Mouse (Mus musculus) hindbrain, embryonic 13.5 days (tissue): ENCODE results near the gene Atf7. TPM values are rescaled to one million over a fixed set of nuclear protein-coding genes. Genes with fewer than 3 reads are reported as not detected.

Source experiments
- ATAC-seq: fragments of 200-750 bp; cut with Nextera tagmentation; 2 replicates; pipeline ENCODE4 v1.8.0; 2017; ENCODE audit warnings: moderate TSS enrichment; ENCODE audit not compliant: low FRiP score
- H3K27ac ChIP-seq: fragments of 300-500 bp; sonication (generic); 2 replicates; pipeline ENCODE4 v1.5.1; 2015; ENCODE audit warnings: inconsistent platforms, mild to moderate bottlenecking, moderate library complexity
- H3K27me3 ChIP-seq: fragments of 300-500 bp; sonication (generic); 2 replicates; pipeline ENCODE4 v1.6.1; 2015; ENCODE audit warnings: mild to moderate bottlenecking, inconsistent platforms
- H3K36me3 ChIP-seq: fragments of 300-500 bp; sonication (generic); 2 replicates; pipeline ENCODE4 v1.6.1; 2015; ENCODE audit warnings: mild to moderate bottlenecking, inconsistent platforms
- H3K4me1 ChIP-seq: fragments of 300-500 bp; sonication (generic); replicated peaks from 2 replicates; pipeline ENCODE4 v1.6.1; 2015; ENCODE audit warnings: inconsistent platforms
- H3K4me2 ChIP-seq: fragments of 300-500 bp; sonication (generic); 2 replicates; pipeline ENCODE4 v1.6.1; 2015; ENCODE audit warnings: inconsistent platforms, mild to moderate bottlenecking, moderate library complexity
- H3K4me3 ChIP-seq: fragments of 300-500 bp; sonication (generic); 2 replicates; pipeline ENCODE4 v1.5.1; 2015; ENCODE audit warnings: mild to moderate bottlenecking, inconsistent platforms
- H3K9ac ChIP-seq: fragments of 300-500 bp; sonication (generic); 2 replicates; pipeline ENCODE4 v1.6.1; 2015; ENCODE audit warnings: mild to moderate bottlenecking, inconsistent platforms
- H3K9me3 ChIP-seq: fragments of 300-500 bp; sonication (generic); 2 replicates; pipeline ENCODE4 v1.6.1; 2016; ENCODE audit warnings: inconsistent platforms
- WGBS: fragments of 180-500 bp; shearing (Covaris S2); methylation state at CpG from one replicate; pipeline ENCODE4 v1.1.7; 2015; 5-methylcytosine and 5-hydroxymethylcytosine counted together
- polyA plus RNA-seq: library from polyadenylated mRNA; unstranded; fragments of >200 nt; fragmentation: Nextera tagmentation; extraction: Ambion mirVana; gene quantifications from 2 replicates; pipeline ENCODE4 v1.2.1, GENCODE M21; 2015

The Atf7 gene
- polyA plus RNA-seq, 1 experiment from 2014 or later = 19.7 TPM

DNA sequence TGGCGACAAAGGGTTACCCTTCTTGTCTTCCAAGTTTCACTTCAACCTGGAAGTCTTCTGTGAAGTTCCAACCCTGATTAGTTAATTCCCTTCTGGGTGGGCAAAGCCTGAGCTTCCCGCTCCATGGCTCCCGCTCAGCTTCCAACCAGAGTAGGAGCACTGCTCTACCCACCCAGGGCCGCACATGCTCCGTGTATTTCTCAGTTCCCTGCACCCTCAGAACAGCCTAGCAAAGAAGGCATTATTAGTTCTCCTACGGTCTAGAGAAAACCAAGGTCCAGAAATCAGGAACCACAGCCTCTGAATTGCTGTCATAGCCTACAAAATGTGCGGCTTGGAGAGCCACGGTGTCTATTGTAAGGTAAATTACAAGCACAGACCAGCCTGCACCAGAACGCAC lies 115.2 kb downstream of the Atf7 start:
- 4% methylated on average over 9 of the region's 9 CpGs for WGBS
- peaks cover 69% of the 10 kb centered on the region for H3K4me1 ChIP-seq
- no peaks in the 10 kb centered on the region for H3K9me3 ChIP-seq
- peak overlapping the region; percentile 80 for H3K4me2 ChIP-seq
- H3K4me3 ChIP-seq = peak overlapping the region; percentile 62
- H3K27ac ChIP-seq = peak overlapping the region; percentile 92
- H3K27me3 ChIP-seq = no peaks in the 10 kb centered on the region
- H3K9ac ChIP-seq = peak overlapping the region; percentile 81
- peak; percentile 65 for ATAC-seq
- H3K36me3 ChIP-seq = peaks cover 19% of the 10 kb centered on the region

DNA sequence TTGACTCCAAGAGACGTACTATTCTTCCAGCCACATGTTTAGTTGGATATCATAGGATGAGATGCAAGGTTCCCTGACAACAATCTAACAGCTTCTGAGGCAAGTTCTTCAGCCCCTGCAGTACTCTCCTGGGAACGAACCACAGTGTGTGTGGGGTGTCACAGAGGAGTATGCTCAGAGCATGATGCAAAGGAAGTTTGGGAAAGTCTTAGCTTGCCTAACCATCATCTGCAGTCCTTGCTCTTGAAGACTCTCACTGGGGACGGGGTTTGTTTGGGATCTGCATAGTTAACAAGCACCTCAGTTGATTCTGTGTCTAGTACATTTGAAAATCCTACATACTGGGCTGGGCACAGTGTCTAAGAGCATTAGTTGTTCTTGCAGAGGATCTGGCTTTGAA lies 116.9 kb downstream of the Atf7 start:
- Histone ChIP-seq H3K9me3 (no peaks in the 10 kb centered on the region), H3K36me3 (peaks cover 36% of the 10 kb centered on the region), H3K27ac (no peak overlapping the region), H3K4me3 (no peak overlapping the region), H3K4me2 (no peak overlapping the region), H3K9ac (no peak overlapping the region), H3K27me3 (no peaks in the 10 kb centered on the region), H3K4me1 (peaks cover 52% of the 10 kb centered on the region)
- WGBS = 89% methylated on average over 3 of the region's 3 CpGs
- no peak for ATAC-seq

DNA sequence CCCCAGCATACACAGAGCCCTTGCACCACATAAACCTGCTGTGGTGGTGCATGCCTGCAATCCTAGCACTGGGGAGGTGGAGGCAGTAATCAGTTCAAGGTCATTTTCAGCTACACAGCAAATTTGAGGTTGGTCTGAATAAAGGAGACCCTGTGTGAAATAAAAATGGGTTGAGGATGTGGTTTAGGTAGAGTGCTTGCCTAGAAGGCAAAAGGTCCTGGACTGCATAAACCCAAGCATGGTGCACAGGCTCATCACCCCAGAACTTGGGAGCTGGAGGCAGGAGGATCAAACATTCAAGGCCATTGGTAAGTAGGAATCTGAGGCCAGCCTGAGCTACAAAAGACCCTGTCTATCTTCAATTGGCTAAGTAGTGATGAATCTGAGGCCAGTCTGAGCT lies 117.7 kb downstream of the Atf7 start:
- Histone ChIP-seq H3K9ac (no peak overlapping the region), H3K27me3 (no peaks in the 10 kb centered on the region), H3K36me3 (peaks cover 44% of the 10 kb centered on the region), H3K27ac (no peak overlapping the region), H3K4me3 (no peak overlapping the region), H3K9me3 (no peaks in the 10 kb centered on the region), H3K4me2 (no peak overlapping the region), H3K4me1 (peaks cover 45% of the 10 kb centered on the region)
- ATAC-seq = no peak

DNA sequence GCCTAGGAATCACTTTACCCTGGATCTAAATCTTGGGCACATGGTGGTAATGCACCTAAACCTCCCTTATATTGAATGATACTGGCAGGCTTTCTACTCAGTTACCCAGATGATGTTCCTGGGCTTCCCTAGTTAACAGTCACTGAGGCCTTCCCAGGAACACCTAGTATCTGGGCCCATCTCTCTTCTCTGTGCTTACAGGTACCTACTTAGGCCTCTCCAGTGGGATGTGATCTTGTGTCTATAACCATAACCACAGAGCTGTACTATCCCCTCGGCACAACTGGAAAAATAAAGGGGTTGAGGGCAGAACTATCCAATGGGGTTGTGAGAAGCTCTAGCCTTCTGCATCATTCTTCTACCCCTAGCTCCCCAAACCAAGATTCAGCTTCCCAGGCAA lies 118.4 kb downstream of the Atf7 start:
- ATAC-seq = no peak
- H3K4me1 ChIP-seq = peaks cover 38% of the 10 kb centered on the region
- H3K27me3 ChIP-seq = no peaks in the 10 kb centered on the region
- no peaks in the 10 kb centered on the region for H3K9me3 ChIP-seq
- H3K4me2 ChIP-seq = no peak overlapping the region
- no peak overlapping the region for H3K9ac ChIP-seq
- 100% methylated on average over 1 of the region's 1 CpGs for WGBS
- H3K36me3 ChIP-seq = peaks cover 51% of the 10 kb centered on the region
- H3K4me3 ChIP-seq = no peak overlapping the region
- H3K27ac ChIP-seq = no peak overlapping the region

DNA sequence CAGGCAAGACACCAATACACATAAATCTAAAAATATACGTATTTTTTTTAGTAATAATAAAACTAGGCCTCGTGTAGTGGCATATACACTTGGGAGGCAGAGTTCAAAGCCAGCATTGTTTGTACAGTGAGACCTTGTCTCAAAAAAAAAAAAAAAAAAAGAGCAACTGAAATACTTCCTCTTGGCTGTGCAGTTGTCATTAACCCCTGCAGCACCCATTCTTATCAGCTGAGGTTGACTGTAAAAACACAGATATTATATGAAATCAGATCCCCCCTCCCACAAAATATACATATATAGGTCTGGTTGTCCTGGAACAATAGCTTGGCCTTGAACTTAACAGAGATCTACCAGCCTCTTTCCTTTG lies 118.8 kb downstream of the Atf7 start:
- Histone ChIP-seq H3K4me1 (peaks cover 34% of the 10 kb centered on the region), H3K27me3 (no peaks in the 10 kb centered on the region), H3K4me2 (no peak overlapping the region), H3K9ac (0 out of 2 replicates have a peak overlapping the region, but pooled peaks have one; percentile 15), H3K36me3 (peaks cover 55% of the 10 kb centered on the region), H3K4me3 (no peak overlapping the region), H3K27ac (no peak overlapping the region), H3K9me3 (no peaks in the 10 kb centered on the region)
- 71% methylated on average over 2 of the region's 2 CpGs for WGBS
- no peak for ATAC-seq

DNA sequence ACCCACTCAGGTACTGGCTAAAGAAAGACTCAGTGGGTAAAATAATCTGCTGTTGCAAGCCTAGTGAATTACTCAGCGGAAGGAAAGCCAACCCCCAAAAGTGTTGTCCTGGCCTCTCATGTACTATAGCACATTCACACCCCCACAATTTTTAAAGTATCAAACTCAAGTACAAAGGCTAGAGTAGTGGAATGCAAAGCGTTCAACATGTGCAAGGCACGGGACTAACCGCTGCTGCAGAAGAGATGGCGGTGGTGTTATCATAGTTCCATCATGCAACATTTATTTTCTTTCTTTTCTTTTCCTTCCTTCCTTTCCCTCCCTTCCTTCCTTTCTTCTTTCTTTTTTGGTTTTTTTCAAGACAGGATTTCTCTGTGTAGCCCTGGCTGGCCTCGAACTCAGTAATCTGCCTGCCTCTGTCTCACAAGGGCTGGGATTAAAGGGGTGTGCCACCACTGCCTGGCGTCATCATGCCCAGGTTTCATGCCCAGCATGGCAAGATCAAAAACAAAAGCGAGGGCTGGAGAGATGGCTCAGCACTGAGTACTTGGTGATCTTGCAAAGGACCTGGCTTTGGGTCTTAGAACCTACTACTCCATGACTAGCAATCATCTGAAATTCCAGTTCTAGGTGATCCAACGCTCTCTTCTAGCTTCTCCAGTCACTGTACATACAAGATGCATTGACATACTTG lies 119.3 kb downstream of the Atf7 start:
- H3K9ac ChIP-seq = 0 out of 2 replicates have a peak overlapping the region, but pooled peaks have one; percentile 15
- H3K4me2 ChIP-seq = no peak overlapping the region
- H3K4me1 ChIP-seq = peaks cover 29% of the 10 kb centered on the region
- H3K27ac ChIP-seq = no peak overlapping the region
- no peaks in the 10 kb centered on the region for H3K27me3 ChIP-seq
- ATAC-seq = no peak
- H3K4me3 ChIP-seq = no peak overlapping the region
- WGBS = 88% methylated on average over 9 of the region's 9 CpGs
- peaks cover 61% of the 10 kb centered on the region for H3K36me3 ChIP-seq
- no peaks in the 10 kb centered on the region for H3K9me3 ChIP-seq

DNA sequence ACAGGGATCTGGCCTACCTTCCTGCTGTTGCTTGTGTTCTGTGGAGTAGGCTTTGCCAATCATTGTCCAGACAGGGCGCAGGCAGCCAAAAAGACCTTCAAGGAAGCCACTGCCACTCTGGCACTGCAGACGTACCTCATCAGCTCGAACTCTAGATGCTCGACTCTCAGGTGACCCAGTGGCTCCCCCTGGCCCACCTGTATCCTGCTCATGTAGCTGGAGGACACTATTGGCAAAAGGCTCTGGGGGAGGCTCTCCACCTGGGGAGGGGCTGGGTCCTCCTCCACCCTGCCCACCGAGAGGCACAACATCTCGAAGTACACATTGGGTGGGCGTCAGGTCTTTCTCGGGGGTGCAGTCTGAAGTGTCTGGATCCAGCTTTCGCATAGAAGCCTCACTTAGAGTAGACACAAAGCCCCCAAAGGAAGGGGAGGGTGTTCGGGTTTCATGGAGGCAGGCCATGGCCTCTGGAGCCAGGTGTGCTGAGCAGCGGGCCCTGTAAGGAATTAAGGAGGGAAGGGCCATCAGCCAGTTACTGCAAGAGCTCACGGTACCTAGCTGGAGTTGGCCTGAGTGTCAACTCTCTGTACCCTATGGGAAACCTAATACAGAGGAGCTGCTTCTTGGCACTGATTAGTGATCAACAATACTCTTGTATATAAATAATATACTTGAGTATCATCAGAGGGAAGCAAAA lies 120.0 kb downstream of the Atf7 start:
- H3K4me2 ChIP-seq = no peak overlapping the region
- H3K9me3 ChIP-seq = no peaks in the 10 kb centered on the region
- 80% methylated on average over 12 of the region's 12 CpGs for WGBS
- no peaks in the 10 kb centered on the region for H3K27me3 ChIP-seq
- no peak overlapping the region for H3K27ac ChIP-seq
- peaks cover 68% of the 10 kb centered on the region for H3K36me3 ChIP-seq
- peaks cover 26% of the 10 kb centered on the region for H3K4me1 ChIP-seq
- H3K4me3 ChIP-seq = no peak overlapping the region
- 0 out of 2 replicates have a peak overlapping the region, but pooled peaks have one; percentile 15 for H3K9ac ChIP-seq
- ATAC-seq = no peak

DNA sequence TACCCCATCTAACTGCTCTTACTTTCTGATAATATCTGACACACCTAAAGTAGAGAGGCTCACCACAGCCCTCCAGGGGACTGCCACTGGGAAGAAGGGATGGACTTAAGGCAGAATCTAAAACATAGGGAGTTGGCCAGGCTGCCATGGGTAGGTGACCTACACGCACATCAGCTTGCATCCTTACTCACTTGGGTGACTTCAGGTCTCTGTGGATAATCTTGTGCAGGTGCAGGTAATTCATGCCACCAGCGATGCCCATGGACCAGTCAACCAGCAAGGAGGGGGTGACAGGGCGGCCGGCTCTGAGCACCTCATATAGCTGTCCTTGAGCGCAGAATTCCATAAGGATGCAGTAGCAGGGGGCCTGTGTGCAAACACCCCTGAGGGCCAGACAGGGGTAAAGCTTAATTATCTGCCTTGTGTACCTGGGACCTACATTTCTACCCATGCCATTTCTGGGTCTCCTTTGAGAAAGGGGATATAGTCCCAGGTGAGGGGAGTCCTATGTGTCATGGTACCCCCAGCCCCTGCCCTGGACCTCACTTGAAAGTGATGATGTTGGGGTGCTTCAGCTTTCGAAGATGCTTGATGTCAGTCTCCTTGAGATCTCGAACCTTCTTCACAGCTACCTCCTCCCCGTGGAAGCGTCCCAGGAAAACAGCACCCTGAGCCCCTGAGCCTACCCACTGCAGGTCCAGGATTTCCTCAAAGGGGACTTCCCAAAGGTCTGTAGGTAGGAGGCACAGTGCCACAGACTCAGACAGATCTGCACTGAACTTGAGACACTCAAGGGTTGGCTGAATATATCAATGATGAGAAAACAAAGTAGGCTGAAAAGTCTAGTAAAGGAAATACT lies 121.1 kb downstream of the Atf7 start:
- H3K4me1 ChIP-seq = peaks cover 16% of the 10 kb centered on the region
- no peak overlapping the region for H3K27ac ChIP-seq
- 91% methylated on average over 9 of the region's 9 CpGs for WGBS
- ATAC-seq = no peak
- H3K4me3 ChIP-seq = no peak overlapping the region
- H3K27me3 ChIP-seq = no peaks in the 10 kb centered on the region
- H3K9me3 ChIP-seq = no peaks in the 10 kb centered on the region
- no peak overlapping the region for H3K4me2 ChIP-seq
- H3K36me3 ChIP-seq = peaks cover 78% of the 10 kb centered on the region
- no peak overlapping the region for H3K9ac ChIP-seq

DNA sequence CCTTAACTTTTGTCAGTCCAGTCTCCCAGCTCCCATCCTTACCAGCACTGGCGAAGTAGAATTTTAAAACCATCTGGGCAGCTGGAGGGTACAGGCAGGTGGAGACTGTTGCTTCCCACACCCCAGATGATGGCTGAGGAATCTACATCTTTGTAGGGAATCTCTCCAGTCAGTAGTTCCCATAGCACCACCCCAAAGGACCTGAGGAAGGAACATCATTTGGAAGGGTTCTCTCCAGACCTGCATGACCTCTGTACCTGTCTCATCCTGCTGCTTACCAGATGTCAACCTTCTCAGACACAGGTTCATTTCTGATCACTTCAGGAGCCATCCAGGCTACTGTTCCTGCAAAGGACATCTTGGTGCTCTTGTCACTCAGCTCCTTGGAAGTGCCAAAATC lies 121.8 kb downstream of the Atf7 start, which contains the start of gene Gm10337:
TSS of gene Gm10337 (plus strand) at position 276 of the 400 bp plus-strand sequence.
- WGBS = 93% methylated on average over 1 of the region's 1 CpGs
- ATAC-seq = no peak
- H3K4me1 ChIP-seq = peaks cover 10% of the 10 kb centered on the region
- no peak within 1 kb of the TSS for H3K4me3 ChIP-seq
- H3K4me2 ChIP-seq = no peak within 1 kb of the TSS
- no peaks in the 10 kb centered on the region for H3K9me3 ChIP-seq
- H3K36me3 ChIP-seq = peaks cover 82% of the 10 kb centered on the region
- no peak within 1 kb of the TSS for H3K27ac ChIP-seq
- H3K27me3 ChIP-seq = no peaks in the 10 kb centered on the region
- H3K9ac ChIP-seq = no peak within 1 kb of the TSS

DNA sequence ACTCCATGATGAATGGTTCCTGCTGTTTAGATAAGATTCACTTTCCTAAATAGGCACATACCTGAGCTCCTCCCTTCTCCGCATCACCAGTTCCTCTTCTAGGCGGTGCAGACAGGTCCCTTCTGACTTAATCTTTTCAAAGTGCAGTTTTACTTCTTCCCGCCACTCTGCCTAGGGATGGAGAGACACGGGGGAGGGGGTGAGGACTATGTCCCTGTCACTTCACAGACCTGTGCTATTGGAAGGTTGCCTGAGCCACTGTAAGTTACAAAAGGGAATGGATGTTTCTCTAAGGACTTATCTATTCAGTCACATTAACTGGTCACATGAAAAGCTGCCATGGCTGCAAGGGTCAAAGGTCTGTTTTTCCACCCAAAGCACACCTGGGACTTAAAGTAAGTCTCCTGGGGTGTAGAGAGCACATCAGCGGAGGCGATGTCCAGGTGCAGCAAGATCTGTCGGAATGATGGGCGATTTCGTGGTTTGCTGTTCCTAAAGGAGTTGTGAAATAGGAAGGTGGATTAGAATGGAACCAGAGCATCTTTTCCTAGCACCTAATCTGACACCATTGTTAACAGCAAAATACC lies 122.9 kb downstream of the Atf7 start:
- H3K4me1 ChIP-seq = 0 out of 2 replicates have a peak, but pooled peaks cover 7% of the 10 kb centered on the region
- no peaks in the 10 kb centered on the region for H3K9me3 ChIP-seq
- H3K36me3 ChIP-seq = peaks cover 82% of the 10 kb centered on the region
- no peaks in the 10 kb centered on the region for H3K27me3 ChIP-seq
- no peak overlapping the region for H3K4me3 ChIP-seq
- H3K4me2 ChIP-seq = no peak overlapping the region
- no peak overlapping the region for H3K9ac ChIP-seq
- ATAC-seq = no peak
- WGBS = 77% methylated on average over 9 of the region's 9 CpGs
- H3K27ac ChIP-seq = no peak overlapping the region

DNA sequence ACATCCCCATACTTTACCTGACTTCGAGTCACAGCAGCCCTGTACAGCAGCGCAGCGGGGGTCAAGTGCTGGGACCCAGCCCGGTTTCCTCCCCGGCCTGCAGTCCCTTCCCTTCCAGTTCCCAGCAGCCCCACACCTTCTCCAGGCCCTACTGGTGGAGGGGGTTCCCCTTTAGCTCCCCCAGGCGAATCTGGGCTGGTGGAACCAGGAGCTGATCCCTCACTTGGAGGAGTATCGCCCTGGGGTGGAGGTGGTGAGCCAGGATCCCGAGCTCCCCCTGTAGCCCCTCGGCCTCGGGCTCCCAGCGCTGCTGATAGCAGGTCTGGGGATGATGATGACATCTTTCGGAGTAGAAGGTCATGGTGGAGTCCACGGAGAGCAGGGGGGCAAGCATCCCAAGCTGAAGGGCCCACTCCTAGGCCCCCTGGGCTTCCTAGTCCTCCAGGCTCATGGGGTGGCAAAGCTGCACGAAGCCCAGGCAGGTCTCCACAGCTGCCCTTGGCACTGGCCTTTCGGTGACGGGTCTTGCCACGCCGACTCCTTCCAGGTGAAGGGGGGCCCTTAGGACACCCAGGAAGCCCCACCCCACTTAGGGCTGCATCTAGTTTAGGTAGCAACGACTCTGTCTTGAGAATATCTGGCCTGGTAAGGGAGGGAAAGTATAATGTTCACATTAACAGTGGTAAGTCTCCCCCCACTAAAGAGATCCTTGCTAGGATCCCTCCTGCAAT lies 124.0 kb downstream of the Atf7 start:
- no peaks in the 10 kb centered on the region for H3K4me1 ChIP-seq
- ATAC-seq = no peak
- H3K4me3 ChIP-seq = no peak overlapping the region
- no peak overlapping the region for H3K27ac ChIP-seq
- H3K4me2 ChIP-seq = no peak overlapping the region
- H3K27me3 ChIP-seq = no peaks in the 10 kb centered on the region
- WGBS = 90% methylated on average over 19 of the region's 19 CpGs
- no peak overlapping the region for H3K9ac ChIP-seq
- H3K36me3 ChIP-seq = peaks cover 91% of the 10 kb centered on the region
- no peaks in the 10 kb centered on the region for H3K9me3 ChIP-seq
